Mouse (Mus musculus) bone marrow, adult 2 months (tissue): ENCODE results near the gene Snapc5. TPM values are rescaled to one million over a fixed set of nuclear protein-coding genes. Genes with fewer than 3 reads are reported as not detected.
A peak's percentile ranks its signal among the peaks of the same experiment; 100 is the strongest.

Source experiments
- H3K27ac ChIP-seq: fragments of 200-500 bp; 2 replicates; pipeline ENCODE4 v1.5.1; 2012; ENCODE audit warnings: low read depth, mild to moderate bottlenecking, control low read depth, inconsistent platforms, low read length; ENCODE audit not compliant: control insufficient read depth, poor library complexity, insufficient read depth
- H3K4me1 ChIP-seq: fragments of 200-500 bp; 2 replicates; pipeline ENCODE4 v1.6.1; 2011; ENCODE audit warnings: low read length; ENCODE audit not compliant: control insufficient read depth, insufficient read depth
- H3K4me3 ChIP-seq: fragments of 200-500 bp; replicated peaks from 2 replicates; pipeline ENCODE3; 2011; ENCODE audit warnings: mild to moderate bottlenecking, low read depth, low read length, control low read depth; ENCODE audit not compliant: control insufficient read depth
- CTCF ChIP-seq: fragments of 200-500 bp; IDR thresholded peaks from 2 replicates; pipeline ENCODE4 v1.5.1; 2011; ENCODE audit warnings: low read length, control low read depth; ENCODE audit not compliant: control insufficient read depth, insufficient read depth
- POLR2A ChIP-seq: fragments of 200-500 bp; IDR thresholded peaks from 2 replicates; pipeline ENCODE4 v1.6.1; 2011; ENCODE audit warnings: low read depth, mild to moderate bottlenecking, control low read depth, low read length, borderline replicate concordance; ENCODE audit not compliant: control insufficient read depth
- WGBS: fragments of 180-500 bp; shearing (Covaris S2); methylation state at CpG from one replicate; pipeline ENCODE4 v1.1.7; 2018; 5-methylcytosine and 5-hydroxymethylcytosine counted together
- polyA plus RNA-seq: library from polyadenylated mRNA; stranded (reverse); fragments of >200 nt; gene quantifications from 2 replicates; pipeline ENCODE4 v1.2.4, GENCODE M21; 2011; ENCODE audit warnings: low replicate concordance; ENCODE audit not compliant: missing spikeins, insufficient read depth, insufficient read length

Gene Snapc5
- polyA plus RNA-seq, 1 experiment: 30.2 TPM

DNA sequence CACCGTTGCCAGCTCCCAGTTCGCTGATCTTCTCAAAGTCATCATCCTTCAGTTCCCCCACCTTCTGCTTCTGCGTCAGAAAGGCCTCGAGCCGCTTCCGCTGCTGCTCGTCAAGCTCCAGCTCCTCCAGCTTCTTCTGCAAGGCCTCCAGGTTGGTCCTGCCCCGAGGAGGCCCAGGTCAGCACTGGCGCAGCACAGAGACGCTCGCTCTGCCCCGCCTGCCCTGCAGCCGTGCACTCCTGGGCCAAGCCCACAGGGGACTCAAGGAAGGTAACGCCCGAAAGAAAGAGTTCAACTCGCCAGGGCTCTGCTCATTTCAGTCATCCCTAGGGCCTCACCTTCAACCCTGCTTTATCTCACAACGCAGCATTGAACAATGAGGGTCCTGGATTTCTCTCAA is 35.4 kb downstream of the Snapc5 start:
- Histone ChIP-seq H3K27ac (no peak overlapping the region), H3K4me3 (no peak overlapping the region), H3K4me1 (peaks cover 2% of the 10 kb centered on the region)
- WGBS: 86% methylated on average over 17 of the region's 17 CpGs
- TF ChIP-seq POLR2A (no peak), CTCF (no peak)

- H3K4me1 ChIP-seq: peaks cover 2% of the 10 kb centered on the region; the same call in 1 of the 2 replicates
- H3K27ac ChIP-seq: peak overlapping the region; percentile 30
- TF ChIP-seq CTCF (no peak), POLR2A (no peak)
- WGBS: 23% methylated on average over 4 of the region's 4 CpGs
- H3K4me3 ChIP-seq: no peak overlapping the region
Measured at GRCm38 (mm10) chr9:64216090-64216489, 37.0 kb downstream of the Snapc5 start.

DNA sequence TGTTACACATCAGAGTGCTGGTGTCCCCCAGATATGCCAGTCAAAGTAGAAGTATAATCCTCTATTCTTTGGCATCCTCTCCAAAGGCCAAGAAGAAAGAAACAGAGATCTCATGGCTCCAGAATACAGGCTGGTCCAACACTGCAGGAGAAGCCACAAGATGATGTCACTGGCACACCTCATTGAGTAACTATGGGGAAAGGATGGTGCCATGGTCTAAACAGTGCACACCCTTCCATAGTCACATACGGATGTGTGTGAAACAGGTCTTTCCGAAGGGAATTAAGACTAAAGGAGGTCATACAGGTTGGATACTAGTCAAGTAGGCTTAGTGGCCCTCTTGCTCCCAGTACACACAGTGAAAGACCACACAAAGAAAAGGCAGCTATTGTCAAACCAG is 37.6 kb downstream of the Snapc5 start:
- no peak overlapping the region for H3K4me3 ChIP-seq
- no peak for TF ChIP-seq POLR2A
- no peak overlapping the region for H3K27ac ChIP-seq
- 40% methylated on average over 2 of the region's 2 CpGs for WGBS
- peaks cover 2% of the 10 kb centered on the region; the same call in 1 of the 2 replicates for H3K4me1 ChIP-seq

DNA sequence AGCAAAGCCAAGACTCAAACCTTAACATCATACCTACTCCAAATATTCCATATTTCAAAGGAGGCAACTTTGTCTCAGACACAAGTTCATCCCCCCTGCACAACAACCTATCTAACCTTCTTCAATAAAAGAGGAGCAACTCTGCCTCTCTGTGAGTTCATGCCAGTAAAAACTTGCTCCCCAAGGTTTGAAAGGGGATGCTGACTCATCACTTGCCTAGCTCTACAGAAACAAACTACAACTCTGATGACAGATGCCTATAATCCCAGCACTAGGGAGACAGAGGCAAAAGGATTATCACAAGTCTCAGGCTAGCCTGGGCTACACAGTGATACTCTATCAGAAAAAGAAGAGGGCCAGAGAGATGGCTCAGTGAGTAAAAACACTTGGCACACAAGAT is 38.8 kb downstream of the Snapc5 start:
- no peak overlapping the region for H3K4me3 ChIP-seq
- peaks cover 4% of the 10 kb centered on the region; the same call in 1 of the 2 replicates for H3K4me1 ChIP-seq
- TF ChIP-seq CTCF (no peak), POLR2A (no peak)
- no peak overlapping the region for H3K27ac ChIP-seq

DNA sequence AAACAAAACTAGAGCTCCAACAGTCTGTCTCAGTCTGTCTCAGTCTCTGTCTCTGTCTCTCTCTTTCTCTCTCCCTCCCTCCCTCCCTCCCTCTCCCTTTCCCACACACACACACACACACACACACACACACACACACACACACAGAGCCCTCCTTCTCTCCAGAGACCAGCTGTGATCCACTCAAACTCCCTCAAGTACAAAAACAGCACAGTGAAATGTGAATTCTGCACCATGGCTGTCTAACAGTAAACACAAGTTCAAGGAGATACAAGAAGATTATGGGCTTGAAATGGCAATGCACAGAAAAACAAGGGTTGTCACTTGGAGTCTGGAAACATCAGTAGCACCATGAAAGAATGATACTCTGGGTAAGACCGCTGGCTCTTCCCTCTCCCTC is 40.2 kb downstream of the Snapc5 start:
- peaks cover 4% of the 10 kb centered on the region; the same call in 1 of the 2 replicates for H3K4me1 ChIP-seq
- H3K4me3 ChIP-seq: no peak overlapping the region
- TF ChIP-seq CTCF (no peak), POLR2A (no peak)
- no peak overlapping the region for H3K27ac ChIP-seq
- WGBS: 90% methylated on average over 1 of the region's 1 CpGs

GRCm38 (mm10) chr9:64219772-64220420 is 40.8 kb downstream of the Snapc5 start:
- no peak overlapping the region for H3K4me3 ChIP-seq
- no peak for TF ChIP-seq POLR2A
- TF ChIP-seq CTCF: no peak
- WGBS: 84% methylated on average over 10 of the region's 10 CpGs
- no peak overlapping the region for H3K27ac ChIP-seq
- H3K4me1 ChIP-seq: peaks cover 4% of the 10 kb centered on the region; the same call in 1 of the 2 replicates

- Histone ChIP-seq H3K4me3 (no peak overlapping the region), H3K27ac (no peak overlapping the region), H3K4me1 (peaks cover 3% of the 10 kb centered on the region; the same call in 1 of the 2 replicates)
- TF ChIP-seq POLR2A: no peak
- no peak for TF ChIP-seq CTCF
- 68% methylated on average over 1 of the region's 1 CpGs for WGBS
Measured at GRCm38 (mm10) chr9:64220603-64221002, 41.5 kb downstream of the Snapc5 start.

DNA sequence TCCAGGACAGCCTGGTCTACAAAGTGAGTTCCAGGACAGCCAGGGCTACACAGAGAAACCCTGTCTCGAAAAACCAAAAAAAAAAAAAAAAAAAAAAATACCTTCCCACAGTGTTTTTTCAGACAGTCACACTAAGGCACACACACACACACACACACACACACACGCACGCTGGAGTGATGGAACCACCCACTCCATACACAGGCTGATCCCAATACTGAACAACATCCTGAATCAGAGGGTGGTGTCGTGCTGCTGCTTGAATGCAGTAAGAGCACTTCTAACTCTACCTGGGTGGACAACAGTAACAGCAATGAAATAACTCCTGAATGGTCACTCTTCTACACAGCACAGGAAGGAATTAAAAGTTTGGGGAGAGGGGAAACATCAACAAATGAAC is 42.4 kb downstream of the Snapc5 start:
- TF ChIP-seq POLR2A: no peak
- TF ChIP-seq CTCF: no peak
- 74% methylated on average over 4 of the region's 4 CpGs for WGBS
- Histone ChIP-seq H3K4me3 (no peak overlapping the region), H3K4me1 (peaks cover 3% of the 10 kb centered on the region; the same call in 1 of the 2 replicates), H3K27ac (no peak overlapping the region)

DNA sequence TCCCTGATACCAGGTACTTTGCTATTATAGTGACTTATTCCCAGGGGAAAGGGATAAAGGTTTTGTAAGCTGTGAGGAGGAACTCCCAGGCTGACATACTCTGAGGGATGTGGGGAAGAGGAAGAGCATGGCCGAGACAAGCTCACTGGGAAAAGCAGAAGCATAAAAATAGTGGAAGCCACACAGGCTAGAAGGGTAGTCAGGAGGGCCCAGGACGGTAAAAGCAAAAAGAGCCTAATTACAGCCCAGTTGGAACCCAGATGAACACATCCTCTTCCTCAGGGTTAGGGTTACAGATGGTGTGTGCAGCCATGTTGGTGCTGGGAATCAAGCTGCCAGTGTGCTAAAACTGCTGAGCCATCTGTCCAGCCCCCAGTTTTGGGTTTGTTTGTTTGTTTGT is 43.0 kb downstream of the Snapc5 start:
- TF ChIP-seq CTCF (no peak), POLR2A (no peak)
- H3K4me1 ChIP-seq: peaks cover 4% of the 10 kb centered on the region; the same call in 1 of the 2 replicates
- H3K27ac ChIP-seq: no peak overlapping the region
- 15% methylated on average over 2 of the region's 2 CpGs for WGBS
- no peak overlapping the region for H3K4me3 ChIP-seq
